Mouse (Mus musculus): ENCODE measurements around the gene Ric1.

GRCm38 (mm10) chr19:29521637-29522435, at the start of gene Ric1:
- TF ChIP-seq EP300 (IDR thresholded peaks at IDR 0.05; ENCODE audit: low read depth in 1 of 2, low read length in 2 of 2) (no peak), POLR2A (IDR thresholded peaks at IDR 0.05; ENCODE audit: control insufficient read depth in 1 of 2, insufficient read depth in 1 of 2, low read depth in 1 of 2, low read length in 2 of 2, poor library complexity in 1 of 2) (peak; percentile 98), E2F4 (IDR thresholded peaks at IDR 0.05; ENCODE audit: borderline replicate concordance, low read depth, low read length) (no peak), CTCF (IDR thresholded peaks at IDR 0.05 in 2 of 3, conservative IDR thresholded peaks at IDR 0.05 in 1 of 3; ENCODE audit: control insufficient read depth in 1 of 3, insufficient read depth in 1 of 3, low read depth in 2 of 3, low read length in 3 of 3, poor library complexity in 1 of 3, severe bottlenecking in 1 of 3) (peak in 1 of 3 experiments; percentile 20; a peak in 1 of 6 replicates), TAL1 (IDR thresholded peaks at IDR 0.05; ENCODE audit: low read length) (no peak)

All from MEL (cell line).